Comparison of ENCODE assay signal across 8 mouse cellular contexts in the genomic region with DNA sequence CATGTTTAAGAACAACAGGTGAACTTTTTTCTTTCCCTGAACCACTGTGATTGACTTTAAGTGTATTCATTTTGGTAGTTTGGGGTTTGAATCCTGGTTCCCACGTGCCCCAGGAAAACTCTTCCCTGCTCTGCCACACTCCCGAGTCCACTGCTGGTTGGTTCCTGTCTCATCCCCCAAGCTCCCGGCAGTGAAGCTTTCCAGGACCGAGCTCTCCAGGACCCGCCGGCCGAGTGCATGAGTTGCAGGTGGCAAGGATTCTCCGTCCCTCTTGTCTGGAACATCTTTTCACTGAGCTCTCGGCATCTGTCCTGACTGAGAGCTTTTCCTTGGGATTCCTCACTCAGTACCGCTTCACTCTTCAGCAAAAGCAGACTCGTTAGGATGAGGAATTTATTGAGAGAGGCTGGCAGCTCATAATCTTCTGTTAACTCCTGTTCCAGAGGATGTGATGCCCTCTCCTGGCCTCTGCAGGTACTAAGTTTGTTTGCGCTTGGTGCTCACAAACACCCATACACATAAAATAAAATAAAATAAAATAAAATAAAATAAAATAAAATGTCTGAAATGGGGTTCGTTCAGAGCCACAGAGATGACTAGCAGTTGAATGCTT. TPM values are rescaled to one million over a fixed set of nuclear protein-coding genes. Genes with fewer than 3 reads are reported as not detected.
DNase-seq lines count a peak whose midpoint lies in the region.

No protein-coding gene starts in this region.

- intact Hi-C loops in gastrocnemius, postnatal 14 days (cut with DNase I; ENCODE audit: low total_unique reads), result loop anchor here (5.0 kb wide), 1 partner anchor 68 kb away; no protein-coding TSS in a partner anchor

- peak; percentile 22 for DNase-seq in gastrocnemius, postnatal 14 days
- no peak for DNase-seq in gastrocnemius, adult 8-10 months (ENCODE audit: low spot score in 2 of 2)
- DNase-seq in right cerebral cortex, postnatal 14 days, result peak; percentile 65
- DNase-seq in right cerebral cortex, postnatal 25 days, result no peak
- peak; percentile 72 for DNase-seq in brain, adult 2 months (ENCODE audit: low read depth, low spot score)
- DNase-seq in kidney, postnatal 10 days, result peak; percentile 70
- DNase-seq in lung, postnatal 25 days (ENCODE audit: low spot score), result peak; percentile 39
- DNase-seq in spleen, postnatal 14 days (ENCODE audit: low spot score in 2 of 2), result no peak

RNA-seq across cellular contexts. Expression of a gene that starts 1.4 kb away (rescaled TPM):
- total RNA-seq in gastrocnemius, postnatal 14 days (2021), result 100 to 1,000 TPM; 386 to 432 TPM
- 100 to 1,000 TPM; 270 to 356 (median 296) TPM for total RNA-seq in gastrocnemius, adult 8-10 months (2022)

RNA-seq across cellular contexts. Expression of a gene that starts 30.2 kb away (rescaled TPM):
- not detected for total RNA-seq in gastrocnemius, postnatal 14 days (2021)
- total RNA-seq in gastrocnemius, adult 8-10 months (2022), result not detected

Comparison
In these comparisons a context has a peak if more than half of its experiments do, and no peak if none do; other contexts are left out.
1. DNase-seq: peak in gastrocnemius, postnatal 14 days (single experiment), right cerebral cortex, postnatal 14 days (single experiment), brain, adult 2 months (single experiment), kidney, postnatal 10 days (single experiment) and lung, postnatal 25 days (single experiment); none in gastrocnemius, adult 8-10 months (0 of 2), right cerebral cortex, postnatal 25 days (single experiment) and spleen, postnatal 14 days (0 of 2).